Mouse (Mus musculus): ENCODE results near the gene 4930564D02Rik.

The 4930564D02Rik gene

DNA sequence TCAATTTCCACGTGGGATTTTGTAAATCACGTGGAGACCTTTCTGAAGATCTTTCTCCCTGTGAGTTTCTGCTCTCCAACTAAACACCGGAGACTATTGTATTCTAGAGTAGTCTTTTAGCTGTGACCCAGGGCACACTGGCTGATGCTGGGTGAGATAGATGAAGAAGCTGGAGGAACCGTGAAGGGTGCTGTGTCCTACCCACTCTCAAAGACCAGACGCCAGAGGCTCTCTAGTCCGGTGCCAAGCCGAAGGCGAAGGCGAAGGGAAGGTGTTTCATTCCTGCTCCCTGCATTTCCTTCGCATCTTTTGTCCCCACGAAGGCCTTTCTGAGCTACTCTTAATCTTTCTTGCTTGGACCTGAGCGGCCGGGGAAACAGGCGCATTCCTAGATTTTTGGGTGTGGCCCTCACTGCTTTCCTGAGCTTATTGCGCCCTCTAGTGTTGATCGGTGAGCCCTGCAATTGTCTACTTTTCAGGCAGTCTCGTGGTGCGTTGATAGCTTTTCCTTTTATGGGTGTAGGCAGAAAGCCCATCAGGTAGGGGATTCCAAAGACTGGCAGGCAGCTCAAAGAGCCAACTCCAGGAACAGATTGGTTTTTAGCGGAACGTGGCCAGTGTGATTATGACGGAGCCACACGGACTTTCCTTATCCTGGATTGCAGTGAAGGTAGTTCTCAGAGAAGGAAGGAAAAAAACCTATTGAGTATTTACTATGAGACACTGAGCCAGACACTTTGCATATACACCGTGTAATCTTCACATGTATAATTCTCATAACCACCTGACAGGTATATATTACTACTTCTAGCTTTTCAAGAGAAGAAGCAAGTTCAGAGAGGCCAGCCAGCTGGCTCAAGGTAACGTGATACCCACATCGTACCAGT, 7.8 kb upstream of the 4930564D02Rik start:
- DNase-seq (ENCODE audit: low spot score in 2 of 2), result peak; percentile 15 to 41

DNA sequence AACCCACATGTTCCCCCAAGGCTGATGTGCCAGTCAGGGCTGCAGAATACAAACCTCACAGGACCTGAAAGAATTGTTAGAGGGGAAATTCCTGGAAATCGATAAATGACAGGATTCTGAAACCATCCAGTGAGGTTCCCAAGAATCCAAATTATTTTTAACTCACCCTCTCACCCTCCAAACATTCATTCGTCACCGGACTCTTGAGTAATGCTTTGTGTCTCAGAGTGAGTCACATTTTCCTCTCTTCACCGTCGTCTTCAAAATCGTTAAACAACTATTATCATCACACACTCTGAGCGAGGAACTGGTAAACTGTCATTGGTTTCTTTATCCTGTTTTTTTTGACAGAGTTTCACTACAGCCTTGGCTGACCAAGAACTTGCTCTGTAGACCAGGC, 6.7 kb upstream of the 4930564D02Rik start:
- no peak for DNase-seq (ENCODE audit: low spot score in 2 of 2)

- DNase-seq (ENCODE audit: low spot score in 2 of 2), result no peak
These were observed 5.7 kb upstream of the 4930564D02Rik start for GRCm38 (mm10) chr3:105060992-105061391.

GRCm38 (mm10) chr3:105061496-105061895, 5.1 kb upstream of the 4930564D02Rik start:
- DNase-seq (ENCODE audit: low spot score in 2 of 2), result no peak

DNA sequence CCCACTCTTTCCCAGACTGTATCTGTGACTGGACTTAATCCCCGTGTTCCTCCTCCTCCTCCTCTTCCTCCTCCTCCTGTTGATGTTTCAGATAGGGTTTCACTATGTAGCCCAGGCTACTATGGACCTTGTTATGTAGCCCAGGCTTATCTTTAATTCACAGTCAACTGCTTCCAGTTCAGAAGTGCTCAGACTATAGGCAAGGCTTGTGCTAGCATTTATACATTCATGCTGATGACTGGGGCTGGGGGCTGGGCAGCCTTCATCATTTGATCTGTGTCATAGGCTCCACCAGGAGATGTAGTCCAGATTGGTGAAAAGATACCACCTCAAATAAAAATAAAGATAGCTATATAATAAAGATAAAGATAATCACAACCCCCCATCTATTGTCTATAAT, 4.7 kb upstream of the 4930564D02Rik start:
- DNase-seq (ENCODE audit: low spot score in 2 of 2), result no peak

DNA sequence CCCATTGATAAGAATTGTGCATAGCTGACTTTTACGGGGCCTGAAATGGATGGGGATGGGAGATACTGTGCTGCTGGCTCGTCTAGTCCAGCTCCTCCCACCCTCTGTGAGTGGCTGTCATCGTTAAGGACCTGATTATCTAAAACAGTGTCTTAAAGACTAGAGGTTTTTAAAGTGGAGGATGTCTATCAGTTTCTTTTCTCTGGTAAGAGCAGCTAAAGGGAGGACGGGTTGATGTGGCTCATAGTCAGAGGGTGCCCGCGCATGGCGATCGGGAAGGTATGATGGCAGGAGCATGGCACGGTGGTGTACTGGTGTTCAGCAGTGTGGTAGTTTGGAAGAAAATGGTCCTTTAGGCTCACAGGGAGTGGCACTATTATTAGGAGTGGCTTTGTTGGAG, 4.0 kb upstream of the 4930564D02Rik start:
- DNase-seq (ENCODE audit: low spot score in 2 of 2), result no peak

DNA sequence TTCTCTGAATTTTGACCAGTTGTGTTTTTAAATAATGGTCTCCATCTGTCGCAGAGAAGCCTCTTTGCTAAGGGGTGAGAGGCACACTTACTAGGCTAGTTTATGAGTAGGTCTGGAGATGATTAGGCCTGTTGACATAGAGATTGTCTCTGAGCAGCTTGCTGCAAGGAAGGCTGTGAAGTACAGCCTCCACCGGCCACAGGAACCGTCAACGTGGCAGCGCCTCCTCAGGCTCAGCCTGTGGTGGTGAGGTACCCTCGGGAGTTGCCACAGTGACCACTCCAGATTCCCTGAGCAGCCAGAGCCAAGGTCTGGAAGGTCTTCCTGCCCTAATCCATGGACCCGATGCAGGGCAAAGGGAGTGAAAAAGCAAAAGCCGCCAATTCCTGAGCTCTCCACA, 3.9 kb downstream of the 4930564D02Rik start:
- DNase-seq (ENCODE audit: low spot score in 2 of 2), result no peak

- no peak for DNase-seq (ENCODE audit: low spot score in 2 of 2)
These were observed 4.6 kb downstream of the 4930564D02Rik start for GRCm38 (mm10) chr3:105071251-105071650.

- DNase-seq (ENCODE audit: low spot score in 2 of 2), result no peak
These were observed 5.9 kb downstream of the 4930564D02Rik start for GRCm38 (mm10) chr3:105072536-105072935.

DNA sequence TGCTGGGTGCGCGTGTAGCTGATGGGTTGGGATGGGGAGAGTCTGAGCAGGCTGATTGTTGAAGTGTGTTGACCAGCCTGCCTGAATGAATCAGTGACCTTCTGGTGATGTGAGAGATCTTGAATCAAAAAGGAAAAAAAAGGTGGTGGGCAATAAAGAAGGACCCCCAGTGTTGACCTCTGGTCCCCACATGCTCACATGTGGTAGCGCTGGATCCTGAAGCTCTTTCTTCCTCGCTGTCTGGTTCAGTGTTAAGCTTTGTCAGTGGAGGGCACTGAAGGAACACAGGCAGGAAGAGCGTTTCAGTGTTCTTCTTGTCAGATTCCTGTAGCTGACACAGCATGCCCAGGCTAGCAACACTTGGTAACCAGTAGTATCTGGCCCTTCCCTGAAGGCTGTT, 9.2 kb downstream of the 4930564D02Rik start:
- DNase-seq (ENCODE audit: low spot score in 2 of 2), result no peak

GRCm38 (mm10) chr3:105078231-105078826, 11.7 kb downstream of the 4930564D02Rik start:
- DNase-seq (ENCODE audit: low spot score in 2 of 2), result no peak

- DNase-seq (ENCODE audit: low spot score in 2 of 2), result no peak
These were observed 20.7 kb downstream of the 4930564D02Rik start for GRCm38 (mm10) chr3:105087344-105087743.

- DNase-seq (ENCODE audit: low spot score in 2 of 2), result no peak
These were observed 22.0 kb downstream of the 4930564D02Rik start for GRCm38 (mm10) chr3:105088638-105089037.

DNA sequence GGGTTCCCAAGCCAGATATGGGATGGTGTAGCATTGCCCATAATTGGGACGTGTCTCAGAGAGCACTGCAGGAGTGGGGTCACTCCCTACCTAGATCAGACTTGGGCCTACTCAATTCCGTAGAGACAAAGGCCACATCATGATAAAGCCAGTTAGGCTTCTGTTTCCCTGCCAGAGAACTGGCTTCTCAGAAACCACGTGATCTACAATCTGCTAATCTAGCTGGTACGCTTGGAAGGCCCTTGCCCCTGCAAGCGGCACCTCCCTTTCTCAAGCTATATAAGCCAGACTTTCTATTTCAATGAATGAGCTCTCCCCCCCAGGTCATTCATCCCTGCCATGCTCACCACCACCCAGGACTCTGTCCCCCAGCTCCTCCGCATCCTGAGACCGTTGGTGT, 23.5 kb downstream of the 4930564D02Rik start:
- no peak for DNase-seq (ENCODE audit: low spot score in 2 of 2)

GRCm38 (mm10) chr3:105090981-105091380, 24.3 kb downstream of the 4930564D02Rik start:
- DNase-seq (ENCODE audit: low spot score in 2 of 2), result no peak

DNA sequence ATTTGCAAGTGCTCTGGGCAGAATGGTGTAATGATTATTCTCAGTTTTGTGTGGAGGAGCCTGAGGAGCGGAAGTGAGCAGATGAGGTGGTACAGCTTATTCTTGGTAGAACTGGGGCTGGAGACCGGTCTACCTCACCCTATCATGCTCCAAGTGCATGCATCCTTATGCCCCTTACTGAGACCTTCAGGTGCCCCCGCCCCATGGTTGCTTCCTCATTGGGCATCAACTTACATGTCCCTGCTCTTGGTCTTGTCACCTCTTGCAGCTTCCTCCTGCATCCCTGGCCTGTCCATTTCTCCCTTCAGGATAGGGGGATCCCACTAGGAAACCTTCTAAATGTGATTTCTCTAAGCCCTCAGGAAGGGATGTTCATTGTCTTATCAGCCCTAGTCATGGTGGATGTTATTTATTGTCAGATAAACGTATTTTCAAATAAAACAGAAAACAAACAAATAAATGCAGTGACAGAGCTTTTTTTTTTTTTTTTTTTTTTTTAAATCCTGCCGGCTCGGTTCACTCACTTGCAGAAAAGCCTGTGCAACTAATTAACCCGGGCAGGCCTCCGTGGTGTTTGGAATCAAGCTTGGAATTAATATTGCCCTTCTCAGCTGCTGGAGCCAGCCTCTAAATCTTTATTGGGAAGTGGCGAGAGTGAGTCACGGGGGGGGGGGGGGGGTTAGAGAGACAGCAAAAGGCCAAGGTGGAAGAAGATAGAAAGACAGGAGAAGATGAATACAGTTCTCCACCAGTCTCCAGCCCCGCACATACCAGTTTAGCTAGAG, 26.3 kb downstream of the 4930564D02Rik start:
- DNase-seq (ENCODE audit: low spot score in 2 of 2), result no peak

- no peak for DNase-seq (ENCODE audit: low spot score in 2 of 2)
These were observed 27.8 kb downstream of the 4930564D02Rik start for GRCm38 (mm10) chr3:105094448-105094847.

- DNase-seq (ENCODE audit: low spot score in 2 of 2), result no peak
These were observed 28.4 kb downstream of the 4930564D02Rik start for GRCm38 (mm10) chr3:105095026-105095425.

DNA sequence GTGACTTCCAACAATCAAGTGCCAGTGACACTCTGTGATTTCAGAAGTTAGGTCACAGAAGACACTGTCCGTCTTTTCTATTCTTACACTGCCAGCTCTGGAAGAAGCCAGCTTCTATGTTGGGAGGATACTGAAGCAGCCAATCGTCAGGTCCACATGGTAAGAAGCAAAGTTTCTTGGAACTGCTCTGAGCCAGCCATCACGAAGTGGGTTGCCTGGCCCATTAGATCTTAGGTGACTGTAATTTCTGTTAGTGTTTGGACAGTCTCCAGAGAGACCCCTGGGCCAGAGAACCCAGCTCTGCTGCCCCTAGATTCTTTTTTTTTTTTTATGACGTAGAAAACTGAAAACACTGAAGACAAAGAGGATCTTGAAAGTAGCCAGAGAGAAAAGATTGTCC, 30.9 kb downstream of the 4930564D02Rik start:
- DNase-seq (ENCODE audit: low spot score in 2 of 2), result no peak

DNA sequence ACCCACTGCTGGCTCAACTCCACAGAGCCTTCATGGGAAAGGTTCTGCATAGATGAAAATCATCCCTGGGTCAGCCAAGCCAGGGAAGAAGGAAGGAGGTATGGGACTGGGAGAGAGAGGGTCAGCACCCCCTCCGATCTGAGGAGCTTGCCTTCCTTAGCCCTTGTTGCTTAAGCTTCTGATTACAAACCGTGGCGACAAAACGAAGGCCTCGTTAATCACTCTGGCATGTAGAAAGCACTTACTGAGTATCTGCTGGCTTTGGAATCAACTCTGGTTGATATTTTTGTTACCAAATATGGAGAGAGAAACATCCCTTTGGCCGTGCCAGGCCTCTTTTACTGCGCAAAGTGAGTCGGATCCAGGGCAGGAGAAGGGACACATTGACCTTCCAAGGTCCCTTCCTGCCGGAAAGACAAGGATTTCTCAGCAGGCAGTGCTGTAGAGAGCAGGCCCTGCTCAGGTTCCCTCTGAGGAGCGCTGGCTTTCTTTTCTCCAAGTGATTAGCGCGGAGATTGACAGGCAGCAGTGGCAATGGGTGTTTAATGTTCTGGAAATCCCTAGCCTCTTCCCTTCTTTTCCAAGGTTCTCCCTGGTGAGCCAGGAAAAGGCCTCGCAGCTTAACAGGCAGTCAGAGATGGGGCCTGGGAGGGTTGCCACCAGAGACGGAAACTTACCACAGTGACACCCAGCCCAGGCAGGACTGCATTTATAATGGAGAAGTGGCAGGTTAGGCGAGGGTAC, 33.1 kb downstream of the 4930564D02Rik start:
- DNase-seq (ENCODE audit: low spot score in 2 of 2), result no peak

DNA sequence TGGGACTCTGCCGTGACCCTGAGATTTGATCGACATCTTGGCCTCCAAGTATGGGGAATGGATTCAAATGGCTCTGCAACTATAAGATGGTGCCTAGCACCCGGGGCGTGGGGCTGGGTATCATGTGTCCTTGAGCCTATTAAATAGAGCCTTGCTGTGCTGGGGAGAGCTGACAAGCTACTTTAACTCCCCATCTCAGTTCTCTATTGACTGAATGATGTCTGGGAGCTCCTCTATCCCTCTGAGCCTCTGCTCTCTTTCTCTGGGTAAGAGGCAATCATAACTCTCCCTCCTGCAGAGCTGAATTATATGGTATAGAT, 33.6 kb downstream of the 4930564D02Rik start:
- DNase-seq (ENCODE audit: low spot score in 2 of 2), result no peak

DNA sequence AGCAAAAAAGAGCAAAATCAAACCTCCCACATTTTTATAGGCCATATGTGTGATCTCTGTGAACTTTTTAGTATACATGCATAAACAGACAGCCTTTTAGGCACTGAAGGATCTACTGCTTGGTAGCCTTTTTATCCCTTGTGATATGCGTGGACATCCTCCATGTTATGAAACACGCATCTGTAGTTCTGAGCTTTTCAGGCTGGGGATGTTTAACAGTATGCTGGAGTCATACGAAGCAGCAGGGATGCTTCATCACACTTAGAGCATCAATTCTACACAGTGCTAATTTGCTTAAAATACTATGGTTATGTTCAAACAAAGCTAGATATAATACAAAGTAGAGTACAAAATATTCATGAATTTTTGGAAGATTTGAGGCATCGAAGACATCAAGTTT, 39.2 kb downstream of the 4930564D02Rik start:
- DNase-seq (ENCODE audit: low spot score in 2 of 2), result no peak
